Mouse (Mus musculus) frontal cortex, adult (tissue): ENCODE data around the gene E2f8.

ENCODE experiments used
- ATAC-seq: cut with Nextera tagmentation; 2 replicates; pipeline ENCODE4 v1.9.2; 2017; ENCODE audit warnings: mild to moderate bottlenecking, moderate library complexity, mixed read lengths; ENCODE audit not compliant: low TSS enrichment

The E2f8 gene

GRCm38 (mm10) chr7:48821654-48822053, 59.7 kb downstream of the E2f8 start:
- ATAC-seq = no peak
